Mouse (Mus musculus): Measurements from ENCODE around the gene Tmod4. TPM values are rescaled to one million over a fixed set of nuclear protein-coding genes. Genes with fewer than 3 reads are reported as not detected.
"Not testable (repeated sequence)": the region's sequence is repeated elsewhere in the genome, so short reads cannot be mapped to it uniquely, and the experiment has no call there.

The Tmod4 gene
- 1 to 10 TPM; 9.6 to 9.9 TPM for total RNA-seq (2021)

GRCm38 (mm10) chr3:95124246-95124645, at the start of gene Tmod4:
Tmod4 (plus strand) TSS chr3:95124476.
- DNase-seq = peak in 1 of 2 experiments; percentile 56
- intact Hi-C loops (cut with DNase I) = no loop called here

GRCm38 (mm10) chr3:95088071-95088470, 36.2 kb upstream of the Tmod4 start:
- intact Hi-C loops (cut with DNase I) = no loop called here
- no peak for DNase-seq

GRCm38 (mm10) chr3:95100854-95101253, 23.4 kb upstream of the Tmod4 start:
- intact Hi-C loops (cut with DNase I) = no loop called here

GRCm38 (mm10) chr3:95105121-95105520, 19.2 kb upstream of the Tmod4 start:
- intact Hi-C loops (cut with DNase I) = no loop called here

More at GRCm38 (mm10) chr3:95100854-95101253, 23.4 kb upstream of the Tmod4 start:
- no peak for DNase-seq

GRCm38 (mm10) chr3:95105586-95106337, 18.5 kb upstream of the Tmod4 start:
- DNase-seq = no peak
- intact Hi-C loops (cut with DNase I) = no loop called here

More at GRCm38 (mm10) chr3:95105121-95105520, 19.2 kb upstream of the Tmod4 start:
- DNase-seq = no peak

- intact Hi-C loops (cut with DNase I) = no loop called here
- peak; percentile 97 to 98 for DNase-seq
These were observed 17.7 kb upstream of the Tmod4 start, which contains the start of gene Pip5k1a for GRCm38 (mm10) chr3:95106338-95107117. Pip5k1a (minus strand) TSS chr3:95106930.

GRCm38 (mm10) chr3:95107308-95107707, 17.0 kb upstream of the Tmod4 start:
- DNase-seq; intact Hi-C loops (cut with DNase I): not testable (repeated sequence)

GRCm38 (mm10) chr3:95107898-95108297, 16.4 kb upstream of the Tmod4 start:
- DNase-seq = no peak
- intact Hi-C loops (cut with DNase I) = no loop called here

- intact Hi-C loops (cut with DNase I) = no loop called here
- peak; percentile 95 to 96 for DNase-seq
These were observed 13.2 kb upstream of the Tmod4 start, which contains the start of gene Vps72 for GRCm38 (mm10) chr3:95110911-95111726. Vps72 (plus strand) TSS chr3:95111022.

- intact Hi-C loops (cut with DNase I) = no loop called here
- DNase-seq = no peak
These were observed 11.5 kb upstream of the Tmod4 start for GRCm38 (mm10) chr3:95112760-95113159.

- intact Hi-C loops (cut with DNase I) = no loop called here
- DNase-seq = no peak
These were observed 6.5 kb upstream of the Tmod4 start for GRCm38 (mm10) chr3:95117751-95118150.

GRCm38 (mm10) chr3:95121580-95121979, 2.7 kb upstream of the Tmod4 start:
- intact Hi-C loops (cut with DNase I) = no loop called here
- DNase-seq = no peak

GRCm38 (mm10) chr3:95124972-95125371, 696 bp downstream of the Tmod4 start:
- intact Hi-C loops (cut with DNase I) = no loop called here
- peak; percentile 75 to 78 for DNase-seq

- peak; percentile 70 to 72 for DNase-seq
- intact Hi-C loops (cut with DNase I) = no loop called here
These were observed 5.0 kb downstream of the Tmod4 start for GRCm38 (mm10) chr3:95129226-95129651.

GRCm38 (mm10) chr3:95130081-95130480, 5.8 kb downstream of the Tmod4 start:
- DNase-seq = no peak
- intact Hi-C loops (cut with DNase I) = no loop called here

GRCm38 (mm10) chr3:95132389-95132788, 8.1 kb downstream of the Tmod4 start:
- DNase-seq; intact Hi-C loops (cut with DNase I): not testable (repeated sequence)

GRCm38 (mm10) chr3:95133176-95133575, 8.9 kb downstream of the Tmod4 start:
- intact Hi-C loops (cut with DNase I) = no loop called here

GRCm38 (mm10) chr3:95133680-95134101, 9.4 kb downstream of the Tmod4 start, which contains the start of the genes Scnm1 and Lysmd1:
Scnm1 (minus strand) TSS chr3:95134011.
Lysmd1 (plus strand) TSS chr3:95134088.
- intact Hi-C loops (cut with DNase I) = no loop called here
- DNase-seq = peak; percentile 94

More at GRCm38 (mm10) chr3:95133176-95133575, 8.9 kb downstream of the Tmod4 start:
- DNase-seq = no peak

GRCm38 (mm10) chr3:95134133-95134532, 9.9 kb downstream of the Tmod4 start:
- intact Hi-C loops (cut with DNase I); DNase-seq: not testable (repeated sequence)

- peak; percentile 56 to 64 for DNase-seq
These were observed 10.7 kb downstream of the Tmod4 start for GRCm38 (mm10) chr3:95135023-95135422.

More at GRCm38 (mm10) chr3:95135023-95135422, 10.7 kb downstream of the Tmod4 start:
- intact Hi-C loops (cut with DNase I) = no loop called here

All from heart, postnatal 10 days (tissue).